Mouse (Mus musculus) c-Kit-positive CD71-negative TER-119-negative erythroid progenitor cells, embryonic 14.5 days (primary cell): ENCODE results near the gene Ddx21.
A peak's percentile ranks its signal among the peaks of the same experiment; 100 is the strongest.

Experiments used
- DNase-seq: peaks from one replicate; pipeline ENCODE4 v3.0.0-alpha.2; 2013; ENCODE audit warnings: low read depth

Gene Ddx21

DNA sequence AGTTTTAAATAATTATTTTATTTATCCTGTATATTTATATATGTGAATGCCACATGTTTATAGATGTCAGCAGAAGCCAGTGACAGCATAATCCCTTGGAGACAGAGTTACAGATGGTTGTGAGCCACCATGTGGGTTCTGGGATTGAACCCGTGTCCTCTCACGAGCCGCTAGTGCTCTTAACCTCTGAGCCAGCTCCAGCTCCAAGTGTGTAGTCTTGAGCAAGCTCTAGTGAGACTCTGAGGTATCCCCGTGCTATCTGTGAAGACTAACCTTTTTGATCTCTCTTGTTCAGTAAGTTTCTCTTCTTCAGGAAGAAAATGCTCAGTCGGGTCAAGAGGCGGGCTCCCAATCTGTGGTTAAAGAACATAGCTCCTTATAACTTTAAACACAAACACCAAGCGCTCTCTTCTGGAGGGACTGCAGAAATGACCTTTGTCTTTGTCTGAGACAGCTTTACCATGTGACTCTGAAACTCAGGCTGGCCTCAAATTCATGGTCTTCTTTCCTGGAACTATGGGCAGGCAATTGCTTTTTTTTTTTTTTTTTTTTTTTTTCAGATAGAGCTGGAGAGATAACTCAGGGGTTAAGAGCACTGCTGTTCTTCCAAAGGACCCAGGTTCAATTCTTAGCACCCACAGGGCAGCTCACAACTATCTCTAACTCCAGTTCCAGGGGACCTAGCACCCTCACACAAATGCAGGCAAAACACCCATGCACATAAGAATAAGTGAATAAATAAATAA, 31.8 kb downstream of the Ddx21 start:
- no peak for DNase-seq

DNA sequence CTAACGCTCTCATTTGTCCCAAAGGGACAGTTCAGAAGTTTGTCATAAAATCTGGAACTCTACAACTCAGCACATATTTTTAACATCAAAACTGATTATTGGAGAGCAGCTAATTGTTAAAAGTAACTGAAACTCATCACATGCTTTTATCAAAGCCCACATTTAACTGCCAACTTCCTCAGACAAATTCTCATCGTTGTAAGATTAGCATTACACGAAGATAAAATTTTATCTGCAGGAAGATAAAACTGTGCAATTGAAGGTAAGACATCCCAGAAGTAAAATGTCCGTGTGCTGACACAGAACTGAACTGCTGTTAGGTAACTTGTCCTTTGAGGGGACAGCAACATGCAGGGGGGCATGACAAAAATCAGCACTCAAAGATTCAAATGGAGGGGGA, 33.2 kb downstream of the Ddx21 start:
- DNase-seq: no peak

DNA sequence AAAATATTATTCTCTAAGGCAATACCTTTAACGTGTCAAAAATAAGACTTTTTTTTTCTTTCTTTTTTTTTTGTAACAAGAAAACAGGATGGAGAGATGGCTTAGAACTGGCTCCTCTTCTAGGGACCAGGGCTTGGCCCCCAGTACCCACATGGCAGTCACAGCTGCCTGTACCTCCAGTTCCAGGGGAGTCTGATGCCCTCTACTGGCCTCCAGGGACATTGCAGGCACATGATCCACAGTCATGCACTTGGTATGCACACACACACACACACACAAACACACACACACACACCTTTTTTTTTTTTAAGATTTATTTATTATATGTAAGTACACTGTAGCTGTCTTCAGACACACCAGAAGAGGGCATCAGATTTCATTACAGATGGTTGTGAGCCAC, 44.3 kb downstream of the Ddx21 start:
- no peak for DNase-seq

DNA sequence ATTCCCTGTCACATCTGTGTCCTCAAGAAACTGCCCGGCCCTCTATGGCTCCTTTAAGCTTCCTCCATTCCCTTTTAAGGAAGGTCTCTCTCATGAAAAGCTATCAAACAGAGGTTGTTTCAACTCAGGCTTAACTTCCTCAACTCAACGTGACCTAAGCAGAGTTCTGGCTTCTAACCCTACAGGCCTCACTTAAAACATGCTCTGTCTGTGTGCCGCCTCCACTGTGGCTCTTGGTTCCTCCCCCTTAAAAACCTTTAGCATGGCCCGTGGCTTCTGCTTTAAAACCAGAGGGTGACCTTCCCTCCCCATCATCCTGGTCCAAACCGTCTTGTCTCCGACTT, 45.6 kb downstream of the Ddx21 start:
- DNase-seq: no peak

DNA sequence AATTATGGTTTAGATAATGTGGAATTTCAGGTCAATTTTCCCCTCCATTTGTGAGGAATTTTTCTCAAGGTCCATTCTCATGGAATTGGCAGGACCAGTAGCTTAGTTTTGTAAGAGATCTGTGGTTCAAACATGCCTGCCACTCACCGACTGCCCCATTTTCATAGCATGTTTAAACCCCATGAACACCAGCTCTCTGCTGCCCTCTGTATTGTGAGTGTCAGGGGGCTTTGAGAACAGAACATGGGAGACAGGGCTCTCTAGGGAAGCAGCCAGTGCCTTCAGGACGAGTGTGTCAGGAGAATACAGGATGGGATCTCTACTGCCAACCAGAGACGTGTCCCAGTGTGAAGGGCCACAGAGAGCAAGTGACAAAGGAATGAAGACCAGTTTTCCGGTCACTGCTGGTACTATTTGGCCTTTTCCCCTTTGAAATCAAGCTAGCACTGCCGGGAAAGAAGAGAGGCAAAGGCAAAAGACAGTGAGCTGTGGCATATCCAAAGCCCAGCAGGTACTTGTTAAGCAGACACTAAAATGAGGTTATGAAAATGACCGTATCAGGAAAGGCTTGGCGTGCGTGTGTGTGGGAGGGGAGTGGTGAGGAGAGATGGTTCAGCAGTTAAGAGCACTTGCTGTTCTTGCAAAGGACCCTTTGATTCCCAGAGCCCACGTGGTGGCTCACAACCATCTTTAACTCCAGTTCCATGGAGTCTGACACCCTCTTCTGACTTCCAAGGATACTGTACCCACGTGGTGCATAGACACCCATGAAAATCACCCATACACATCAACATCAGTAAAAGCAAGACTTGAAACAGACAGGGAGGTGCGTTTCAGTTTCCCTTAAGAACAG, 46.1 kb downstream of the Ddx21 start:
- DNase-seq: no peak

DNA sequence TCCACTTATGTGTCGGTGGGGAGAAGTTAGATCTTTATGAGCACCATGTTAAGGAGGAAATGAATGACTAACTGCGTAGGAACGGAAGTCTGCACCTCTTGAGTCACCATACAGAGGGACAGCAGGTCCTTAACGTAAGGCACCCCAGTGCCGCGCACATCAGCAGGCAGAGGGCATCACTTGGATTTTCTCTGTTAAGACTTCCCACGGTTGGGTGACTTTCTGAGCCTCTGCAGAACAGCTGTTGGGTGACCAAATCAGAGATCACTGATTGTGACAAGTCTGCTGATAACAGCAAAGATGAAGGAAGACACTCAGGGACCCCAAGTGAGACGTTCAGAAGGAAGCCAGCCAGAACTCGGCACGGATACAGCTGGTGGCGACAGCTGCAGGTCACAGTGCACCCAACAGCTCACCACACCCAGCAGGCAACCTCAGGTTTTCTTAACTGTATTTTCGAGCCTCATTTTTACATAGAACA, 48.4 kb downstream of the Ddx21 start:
- DNase-seq: peak; percentile 55

DNA sequence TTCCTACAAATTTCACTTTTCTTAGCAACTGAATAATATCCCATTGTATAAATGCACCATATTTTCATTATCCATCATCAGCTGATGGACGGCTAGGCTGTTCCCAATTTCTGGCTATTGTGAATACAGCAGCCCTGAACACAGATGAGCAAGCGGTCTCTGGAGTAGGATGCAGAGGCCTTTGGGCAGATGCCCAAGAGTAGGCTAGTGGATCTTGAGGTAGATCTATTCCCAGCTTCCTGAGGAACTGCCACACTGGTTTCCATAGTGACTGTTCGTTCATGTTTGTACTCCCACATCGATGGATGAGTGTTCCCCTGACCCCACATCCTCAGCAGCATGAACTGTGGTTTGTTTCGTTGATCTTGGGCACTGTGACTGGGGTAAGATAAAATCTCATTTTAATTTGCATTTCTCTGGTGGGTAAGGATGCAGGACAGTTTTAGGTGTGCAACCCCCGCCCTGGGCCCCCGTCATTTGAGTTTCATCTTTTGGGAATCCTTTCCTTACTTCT, 51.2 kb downstream of the Ddx21 start:
- DNase-seq: no peak

DNA sequence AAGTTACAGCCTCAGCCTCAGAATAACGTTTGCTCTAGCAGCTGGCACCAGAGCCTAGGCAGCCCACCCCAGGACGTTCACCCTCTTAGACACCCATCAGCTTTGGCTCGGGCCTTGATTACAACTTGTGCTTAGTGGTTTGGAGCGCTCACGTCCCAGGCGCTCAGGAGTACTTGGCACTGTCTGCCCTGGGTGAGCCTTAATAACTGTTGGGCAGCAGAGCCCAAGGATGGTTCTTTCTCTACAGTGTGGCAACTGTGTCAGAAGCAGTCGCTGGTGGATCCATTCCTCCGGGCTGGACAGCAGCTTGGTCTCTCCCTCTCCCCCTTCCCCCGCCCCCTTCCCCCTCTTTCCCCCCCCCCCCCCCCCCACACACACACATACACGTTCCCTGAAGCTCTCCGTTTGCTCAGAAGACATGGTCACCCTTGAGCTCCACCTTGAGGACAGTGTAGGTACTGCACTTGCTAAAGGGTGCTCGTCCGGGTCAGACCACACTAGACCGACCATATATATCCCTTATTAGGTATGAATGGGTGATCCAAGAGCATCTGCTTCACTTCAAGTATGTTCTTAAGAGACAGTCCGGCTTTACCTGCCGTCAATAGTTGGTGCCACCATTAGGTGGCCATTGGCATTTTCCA, 52.4 kb downstream of the Ddx21 start:
- peak; percentile 87 for DNase-seq

DNA sequence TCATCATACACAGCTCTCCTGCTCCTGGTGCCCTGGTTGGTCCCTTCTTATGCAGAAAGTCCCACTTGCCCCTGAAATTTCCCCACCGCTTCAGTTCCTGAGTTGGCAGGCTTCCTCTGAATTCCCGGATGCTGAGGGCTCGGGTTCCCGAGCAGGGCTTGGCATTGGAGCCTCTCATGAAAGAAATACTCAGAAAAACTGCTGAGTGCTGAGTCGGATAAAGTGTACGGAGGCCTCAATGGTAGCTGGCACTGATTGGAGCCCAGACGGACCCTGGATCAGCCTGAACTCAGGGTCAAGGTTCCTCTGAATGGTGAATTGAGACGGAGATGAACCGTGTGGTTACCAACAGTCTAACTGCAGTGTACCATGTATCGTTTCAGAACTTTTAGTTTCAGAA, 55.6 kb downstream of the Ddx21 start:
- DNase-seq: no peak

DNA sequence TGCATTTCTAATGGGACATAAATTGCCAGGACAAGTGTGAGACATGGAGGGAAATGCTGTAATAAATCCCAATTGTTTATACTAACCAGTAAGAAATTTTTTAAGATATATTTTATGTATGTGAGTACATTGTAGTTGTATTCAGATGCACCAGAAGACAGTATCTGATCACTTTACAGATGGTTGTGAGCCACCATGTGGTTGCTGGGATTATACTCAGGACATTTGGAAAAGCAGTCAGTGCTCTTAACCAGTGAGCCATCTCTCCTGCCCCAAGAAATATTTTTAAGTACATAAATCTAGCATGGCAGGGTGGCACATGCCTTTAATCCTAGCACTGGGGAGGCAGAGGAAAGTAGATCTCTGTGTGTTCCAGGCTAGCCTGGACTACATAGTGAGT, 56.3 kb downstream of the Ddx21 start:
- DNase-seq: no peak

DNA sequence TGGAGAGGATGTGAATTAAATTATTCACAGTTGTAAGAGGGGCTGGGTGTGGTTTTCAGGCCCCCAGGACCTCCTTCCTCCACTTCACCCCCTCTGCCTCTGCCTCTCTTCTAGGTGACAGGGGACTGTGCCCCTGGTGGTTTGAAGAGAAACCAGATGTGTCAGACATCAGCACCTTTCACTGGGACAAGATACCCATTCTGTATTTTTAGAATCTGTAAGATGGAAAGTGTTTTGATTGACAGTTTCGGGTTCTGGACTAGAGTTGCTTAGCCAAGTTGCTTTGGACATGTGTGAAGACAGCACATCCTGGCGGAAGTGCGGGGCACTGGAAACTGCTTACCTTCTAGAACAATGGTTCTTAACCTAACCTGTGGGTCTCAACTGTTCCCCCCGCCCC, 57.8 kb downstream of the Ddx21 start:
- no peak for DNase-seq

DNA sequence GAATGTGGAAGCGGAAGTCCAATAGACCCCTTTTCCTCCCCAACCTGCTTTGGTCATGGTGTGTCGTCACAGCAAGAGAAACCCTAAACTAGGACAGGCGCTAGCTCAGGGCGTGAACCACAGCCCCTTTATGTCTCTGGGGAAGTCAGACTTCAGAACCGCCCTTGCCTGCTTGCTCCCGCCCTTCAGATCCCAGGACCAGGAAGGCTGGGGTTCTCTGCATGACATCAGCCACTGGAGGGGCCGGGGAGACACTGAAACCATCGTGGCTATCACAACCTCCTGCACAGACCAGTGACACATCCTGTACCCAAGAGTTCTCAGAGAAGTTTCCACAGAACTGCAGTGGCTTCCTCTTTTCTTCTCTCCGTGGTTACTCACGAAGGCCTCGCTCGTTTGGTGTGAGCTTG, 58.7 kb downstream of the Ddx21 start:
- DNase-seq: peak; percentile 81

DNA sequence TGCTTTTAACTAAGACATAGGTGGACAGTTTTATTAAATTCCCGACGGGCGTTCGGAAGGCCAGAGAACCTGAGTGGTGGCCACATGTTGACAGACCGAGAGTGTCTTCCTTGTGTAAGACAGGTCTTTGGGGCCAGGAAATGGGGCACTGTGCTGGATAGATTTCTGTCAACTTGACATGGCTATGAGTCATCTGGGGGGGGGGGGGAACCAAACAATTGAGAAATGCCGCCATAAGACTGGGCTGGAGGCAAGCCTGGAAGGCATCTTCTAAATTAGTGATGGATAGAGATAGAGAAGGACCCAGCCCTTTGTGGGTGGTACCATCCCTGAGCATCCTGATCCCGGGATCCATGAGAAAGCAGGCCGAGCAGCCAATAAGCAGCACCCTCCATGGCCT, 59.2 kb downstream of the Ddx21 start:
- DNase-seq: peak; percentile 59

DNA sequence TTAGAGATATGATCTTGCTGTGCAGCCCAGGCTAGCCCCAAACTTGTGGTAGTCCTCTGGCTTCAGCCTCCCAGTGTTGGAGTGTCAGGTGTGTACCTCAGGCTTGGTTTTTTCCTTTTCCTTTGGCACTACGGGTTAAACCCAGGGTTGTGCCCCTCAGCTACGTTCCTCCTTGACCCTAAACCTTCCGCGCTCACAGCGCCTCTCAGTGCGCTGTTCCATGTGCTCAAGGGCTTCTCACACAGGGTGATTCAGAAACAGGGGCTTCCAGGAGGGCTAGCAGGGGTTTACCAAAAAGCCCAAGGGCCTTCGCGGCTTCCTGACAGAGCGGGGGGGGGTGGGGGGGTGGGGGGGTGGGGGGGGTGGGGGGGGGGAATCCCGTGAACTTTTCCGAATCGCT, 59.6 kb downstream of the Ddx21 start:
- no peak for DNase-seq

DNA sequence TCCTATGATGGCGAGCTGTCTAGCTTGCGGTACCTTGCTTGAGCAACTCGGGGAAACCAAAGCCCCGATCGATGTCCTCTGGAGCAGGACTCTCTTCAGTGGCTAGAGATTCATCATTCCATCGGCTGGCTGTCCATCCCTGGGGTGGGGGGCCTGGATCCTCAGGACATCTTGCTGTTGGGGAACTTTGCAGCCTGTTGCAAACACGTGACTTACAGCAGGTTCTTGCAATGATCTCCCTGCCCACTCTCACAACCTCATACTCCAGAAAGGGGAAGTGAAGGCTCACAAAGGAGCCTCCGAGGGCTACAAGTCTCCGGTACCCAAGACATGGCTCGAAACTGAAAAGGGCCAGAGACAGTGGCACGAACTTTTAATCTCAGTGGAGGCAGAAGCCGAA, 60.6 kb downstream of the Ddx21 start:
- no peak for DNase-seq

DNA sequence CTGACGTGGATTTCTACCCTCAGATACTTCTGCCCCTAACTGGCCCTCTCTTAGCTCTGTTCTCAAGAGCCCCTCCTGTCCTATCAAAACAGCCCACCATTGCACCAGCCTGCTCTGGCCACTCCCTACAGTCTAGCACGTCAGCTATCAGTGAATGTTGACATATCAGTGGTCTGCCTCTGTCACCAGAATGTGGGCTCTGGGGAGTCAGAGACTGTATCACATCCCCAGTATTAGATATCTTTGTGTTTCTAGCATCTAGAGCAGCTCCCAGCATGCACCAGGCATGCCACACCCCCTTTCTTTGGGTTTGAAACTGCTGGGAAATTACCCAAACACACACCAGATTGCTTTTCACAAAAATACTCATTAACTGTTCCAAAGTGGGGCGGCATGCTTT, 61.3 kb downstream of the Ddx21 start:
- no peak for DNase-seq

DNA sequence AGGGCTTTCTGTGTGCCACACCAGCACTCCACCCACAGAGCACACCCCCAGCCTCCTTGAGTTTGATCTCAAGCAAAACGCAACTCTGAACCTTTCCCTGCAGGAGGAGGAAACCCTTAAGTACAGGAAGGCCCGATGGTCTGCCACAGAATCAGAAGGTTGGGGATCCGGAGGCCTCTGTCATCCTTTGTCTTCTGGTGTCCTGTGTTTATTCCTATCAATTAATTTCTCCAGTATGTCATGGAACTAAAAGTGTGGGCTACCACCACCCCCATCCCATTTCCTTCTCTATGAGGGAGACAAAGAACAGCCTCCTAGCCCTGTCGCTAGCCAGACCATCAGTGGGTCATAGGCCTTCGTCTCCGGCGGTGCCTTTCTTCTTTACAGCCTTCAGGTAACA, 67.6 kb downstream of the Ddx21 start:
- no peak for DNase-seq

DNA sequence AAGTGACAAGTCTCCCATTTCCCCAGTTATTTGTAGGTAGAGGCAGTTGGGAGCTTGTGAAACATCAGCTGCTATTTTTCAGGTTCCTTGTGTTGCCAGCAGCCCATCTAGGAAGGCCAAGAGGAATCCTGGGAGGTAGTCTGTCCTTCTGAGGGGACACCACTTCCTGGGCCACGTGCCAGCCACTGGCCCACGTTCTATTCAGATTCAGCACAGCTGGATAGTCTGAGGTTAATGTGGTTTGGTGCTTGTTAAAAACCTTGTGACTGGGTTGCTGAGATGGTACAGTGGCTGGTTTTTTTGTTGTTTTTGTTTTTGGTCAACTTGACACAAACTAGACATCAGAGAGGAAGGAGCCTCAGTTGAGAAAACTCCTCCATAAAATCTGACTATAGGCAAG, 69.2 kb downstream of the Ddx21 start:
- DNase-seq: no peak
